Mouse (Mus musculus) heart, embryonic 16.5 days (tissue): ENCODE measurements around the gene Ppp3r2. TPM values are rescaled to one million over a fixed set of nuclear protein-coding genes. Genes with fewer than 3 reads are reported as not detected.
A peak's percentile ranks its signal among the peaks of the same experiment; 100 is the strongest.

Experiments
- ATAC-seq: fragments of 200-750 bp; cut with Nextera tagmentation; replicated peaks from 2 replicates; pipeline ENCODE4 v1.8.0; 2017; ENCODE audit warnings: moderate number of reproducible peaks; ENCODE audit not compliant: insufficient read depth, low FRiP score; ENCODE audit errors: extremely low read depth
- H3K27ac ChIP-seq: fragments of 300-500 bp; sonication (generic); 2 replicates; pipeline ENCODE4 v1.5.1; 2014; ENCODE audit warnings: mild to moderate bottlenecking, low read length, control low read depth, moderate library complexity
- H3K27me3 ChIP-seq: fragments of 300-500 bp; sonication (generic); 2 replicates; pipeline ENCODE4 v1.6.1; 2014; ENCODE audit warnings: low read length, mixed read lengths; ENCODE audit not compliant: control insufficient read depth, insufficient read depth
- H3K36me3 ChIP-seq: fragments of 300-500 bp; sonication (generic); 2 replicates; pipeline ENCODE4 v1.6.1; 2014; ENCODE audit not compliant: control insufficient read depth, insufficient read depth
- H3K4me1 ChIP-seq: fragments of 300-500 bp; sonication (generic); 2 replicates; pipeline ENCODE4 v1.6.1; 2014; ENCODE audit warnings: low read length, mixed read lengths; ENCODE audit not compliant: control insufficient read depth, insufficient read depth
- H3K4me2 ChIP-seq: fragments of 300-500 bp; sonication (generic); 2 replicates; pipeline ENCODE4 v1.6.1; 2014; ENCODE audit warnings: low read depth, mild to moderate bottlenecking, control low read depth, low read length
- H3K4me3 ChIP-seq: fragments of 300-500 bp; sonication (generic); 2 replicates; pipeline ENCODE4 v1.5.1; 2014; ENCODE audit warnings: mild to moderate bottlenecking, control low read depth, low read length
- H3K9ac ChIP-seq: fragments of 300-500 bp; sonication (generic); 2 replicates; pipeline ENCODE4 v1.6.1; 2014; ENCODE audit warnings: low read length, control low read depth
- H3K9me3 ChIP-seq: fragments of 300-500 bp; sonication (generic); replicated peaks from 2 replicates; pipeline ENCODE4 v1.6.1; 2016; ENCODE audit warnings: low read length; ENCODE audit not compliant: control insufficient read depth
- WGBS: fragments of 180-500 bp; shearing (Covaris S2); extraction: QIAGEN DNeasy Blood & Tissue Kit; methylation state at CpG from one replicate; pipeline ENCODE4 v1.1.7; 2014; 5-methylcytosine and 5-hydroxymethylcytosine counted together
- polyA plus RNA-seq: library from polyadenylated mRNA; unstranded; fragments of >200 nt; fragmentation: Nextera tagmentation; extraction: Ambion mirVana; gene quantifications from 2 replicates; pipeline ENCODE4 v1.2.1, GENCODE M21; 2015

The Ppp3r2 gene
- polyA plus RNA-seq, 1 experiment from 2014 or later, result not detected

DNA sequence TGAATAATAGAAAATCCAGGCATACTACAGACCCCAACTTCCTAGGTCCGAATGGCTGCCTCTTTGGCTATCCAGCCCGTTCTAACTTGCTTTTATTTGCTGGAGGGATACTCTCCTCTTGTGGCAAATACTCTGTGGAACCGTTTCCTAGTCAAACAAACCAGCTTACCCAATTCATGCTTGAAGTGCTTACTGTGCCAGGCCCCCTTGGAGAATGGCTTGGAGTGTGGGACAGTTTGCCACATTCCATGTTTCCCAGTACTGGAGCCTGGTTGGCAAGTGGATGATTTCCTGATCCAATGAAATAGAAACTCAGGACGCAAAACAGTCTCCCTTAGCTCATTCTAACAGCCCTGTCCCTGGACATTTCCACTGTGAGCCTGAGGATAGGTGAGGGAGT lies 19.6 kb downstream of the Ppp3r2 start:
- Histone ChIP-seq H3K27me3 (no peaks in the 10 kb centered on the region), H3K4me3 (no peak overlapping the region), H3K4me1 (peaks cover 5% of the 10 kb centered on the region), H3K9me3 (no peaks in the 10 kb centered on the region), H3K27ac (no peak overlapping the region), H3K36me3 (peaks cover 24% of the 10 kb centered on the region), H3K9ac (no peak overlapping the region), H3K4me2 (no peak overlapping the region)
- no peak for ATAC-seq
- WGBS, result 86% methylated on average over 4 of the region's 4 CpGs

DNA sequence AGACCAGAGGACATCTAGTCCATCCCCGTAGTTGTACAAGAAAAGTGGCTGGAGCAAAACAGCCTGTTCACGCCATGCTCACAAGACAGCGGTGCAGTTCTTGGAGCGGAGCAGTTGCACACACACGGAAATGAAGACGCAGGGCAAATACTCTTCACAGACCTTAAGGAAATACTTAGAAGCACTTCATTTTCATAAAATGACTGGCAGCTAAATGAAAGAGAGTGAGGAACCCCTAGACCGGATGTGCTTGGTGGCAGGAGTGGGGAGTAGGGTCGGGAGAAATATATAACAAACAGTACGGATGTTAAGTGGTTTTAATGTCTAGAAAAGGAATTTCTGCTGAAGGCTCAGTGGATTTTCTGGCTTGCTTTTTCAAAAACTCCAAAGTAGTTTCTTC lies 20.2 kb downstream of the Ppp3r2 start:
- Histone ChIP-seq H3K9me3 (no peaks in the 10 kb centered on the region), H3K4me2 (no peak overlapping the region), H3K27me3 (no peaks in the 10 kb centered on the region), H3K9ac (no peak overlapping the region), H3K4me3 (no peak overlapping the region), H3K36me3 (peaks cover 26% of the 10 kb centered on the region), H3K4me1 (peaks cover 5% of the 10 kb centered on the region), H3K27ac (no peak overlapping the region)
- 90% methylated on average over 9 of the region's 9 CpGs for WGBS
- no peak for ATAC-seq

DNA sequence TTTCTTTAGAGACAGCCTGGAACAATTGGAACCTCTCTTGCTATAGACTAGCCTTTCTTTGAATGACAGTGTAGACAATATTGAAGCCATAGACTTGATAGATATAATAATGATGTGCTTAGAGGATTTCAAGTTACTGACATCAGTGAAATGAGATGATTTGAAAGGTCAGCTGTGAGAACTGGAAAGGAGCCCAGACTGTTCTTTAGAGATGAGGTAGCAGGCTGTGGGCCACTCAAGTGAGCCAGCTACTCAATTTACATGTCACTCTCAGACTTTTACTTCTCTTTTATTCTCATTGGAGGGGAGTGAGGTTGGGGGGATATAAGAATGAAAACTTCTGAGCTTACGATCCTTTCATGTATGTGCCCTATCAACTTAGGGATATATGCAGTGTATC lies 22.4 kb downstream of the Ppp3r2 start:
- Histone ChIP-seq H3K9me3 (no peaks in the 10 kb centered on the region), H3K27ac (no peak overlapping the region), H3K36me3 (peaks cover 37% of the 10 kb centered on the region), H3K9ac (no peak overlapping the region), H3K4me1 (peaks cover 5% of the 10 kb centered on the region), H3K4me2 (no peak overlapping the region), H3K4me3 (no peak overlapping the region), H3K27me3 (no peaks in the 10 kb centered on the region)
- 70% methylated on average over 1 of the region's 1 CpGs for WGBS
- ATAC-seq, result no peak

DNA sequence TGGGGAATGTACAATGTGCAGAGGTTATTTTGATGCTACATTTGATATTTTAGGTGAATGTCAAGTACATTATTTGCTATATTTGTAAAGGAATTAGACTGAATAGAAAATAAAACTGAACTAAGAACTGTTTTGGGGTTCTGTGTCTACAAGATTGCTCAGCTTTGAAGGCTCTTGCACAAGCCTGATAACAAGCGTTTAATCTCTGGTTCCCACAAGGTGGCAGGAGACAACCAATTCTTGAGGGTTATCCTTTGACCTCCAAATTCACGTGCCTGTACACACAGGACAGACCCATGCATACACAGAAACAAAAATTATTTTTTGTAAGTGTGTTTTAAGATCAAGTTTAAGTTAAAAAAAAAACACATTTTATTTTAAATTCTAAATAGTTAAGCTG lies 41.9 kb downstream of the Ppp3r2 start:
- no peaks in the 10 kb centered on the region for H3K27me3 ChIP-seq
- WGBS, result 50% methylated on average over 2 of the region's 2 CpGs
- no peak overlapping the region for H3K4me2 ChIP-seq
- no peak for ATAC-seq
- H3K4me3 ChIP-seq, result no peak overlapping the region
- H3K9me3 ChIP-seq, result no peaks in the 10 kb centered on the region
- no peaks in the 10 kb centered on the region for H3K4me1 ChIP-seq
- no peak overlapping the region for H3K9ac ChIP-seq
- H3K36me3 ChIP-seq, result peaks cover 57% of the 10 kb centered on the region
- no peak overlapping the region for H3K27ac ChIP-seq

DNA sequence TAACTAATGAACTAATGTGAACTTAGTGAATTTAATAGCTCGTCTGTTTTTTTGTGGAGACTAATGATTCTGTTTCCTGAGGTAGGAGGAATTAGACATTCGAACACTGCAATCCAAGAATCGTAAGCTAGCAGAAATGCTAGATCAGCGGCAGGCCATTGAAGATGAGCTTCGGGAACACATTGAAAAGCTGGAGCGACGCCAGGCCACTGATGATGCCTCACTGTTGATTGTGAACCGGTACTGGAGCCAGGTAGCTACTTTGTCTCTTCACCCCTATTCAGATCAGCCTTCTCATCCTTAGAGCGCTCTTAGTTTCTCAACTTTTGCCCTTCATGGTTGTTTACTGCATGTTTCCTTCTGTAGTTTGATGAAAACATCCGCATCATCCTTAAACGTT lies 44.0 kb downstream of the Ppp3r2 start:
- Histone ChIP-seq H3K27me3 (no peaks in the 10 kb centered on the region), H3K4me3 (no peak overlapping the region), H3K9ac (no peak overlapping the region), H3K4me1 (peaks cover 9% of the 10 kb centered on the region), H3K27ac (no peak overlapping the region), H3K9me3 (no peaks in the 10 kb centered on the region), H3K4me2 (no peak overlapping the region), H3K36me3 (peaks cover 49% of the 10 kb centered on the region)
- 85% methylated on average over 11 of the region's 11 CpGs for WGBS
- no peak for ATAC-seq

DNA sequence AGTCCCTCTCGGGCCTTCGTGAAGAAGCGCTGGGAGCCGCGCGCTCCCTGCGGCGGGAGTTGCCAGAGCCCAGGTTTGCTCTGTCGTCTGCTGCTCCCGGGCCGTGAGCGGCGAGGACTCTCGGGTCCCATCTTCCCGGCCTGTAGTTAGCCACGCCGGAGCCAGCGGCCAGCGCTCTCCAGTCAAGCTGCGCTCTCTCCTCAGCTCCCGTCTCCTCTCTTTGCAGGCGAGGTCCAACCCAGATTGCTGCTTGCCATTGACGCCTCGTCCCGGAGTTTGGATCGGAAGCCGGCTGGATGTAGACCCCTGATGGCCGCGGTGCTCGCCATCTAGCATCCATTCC lies 49.7 kb downstream of the Ppp3r2 start:
- WGBS, result under 1% methylated on average over 30 of the region's 30 CpGs
- peak overlapping the region; percentile 96 for H3K4me2 ChIP-seq
- peak overlapping the region; percentile 95 for H3K27ac ChIP-seq
- H3K9me3 ChIP-seq, result no peaks in the 10 kb centered on the region
- peak overlapping the region; percentile 98 for H3K4me3 ChIP-seq
- H3K27me3 ChIP-seq, result no peaks in the 10 kb centered on the region
- peaks cover 19% of the 10 kb centered on the region for H3K36me3 ChIP-seq
- H3K9ac ChIP-seq, result peak overlapping the region; percentile 97
- ATAC-seq, result no peak; the same call in 1 of the 2 replicates
- peaks cover 15% of the 10 kb centered on the region for H3K4me1 ChIP-seq

DNA sequence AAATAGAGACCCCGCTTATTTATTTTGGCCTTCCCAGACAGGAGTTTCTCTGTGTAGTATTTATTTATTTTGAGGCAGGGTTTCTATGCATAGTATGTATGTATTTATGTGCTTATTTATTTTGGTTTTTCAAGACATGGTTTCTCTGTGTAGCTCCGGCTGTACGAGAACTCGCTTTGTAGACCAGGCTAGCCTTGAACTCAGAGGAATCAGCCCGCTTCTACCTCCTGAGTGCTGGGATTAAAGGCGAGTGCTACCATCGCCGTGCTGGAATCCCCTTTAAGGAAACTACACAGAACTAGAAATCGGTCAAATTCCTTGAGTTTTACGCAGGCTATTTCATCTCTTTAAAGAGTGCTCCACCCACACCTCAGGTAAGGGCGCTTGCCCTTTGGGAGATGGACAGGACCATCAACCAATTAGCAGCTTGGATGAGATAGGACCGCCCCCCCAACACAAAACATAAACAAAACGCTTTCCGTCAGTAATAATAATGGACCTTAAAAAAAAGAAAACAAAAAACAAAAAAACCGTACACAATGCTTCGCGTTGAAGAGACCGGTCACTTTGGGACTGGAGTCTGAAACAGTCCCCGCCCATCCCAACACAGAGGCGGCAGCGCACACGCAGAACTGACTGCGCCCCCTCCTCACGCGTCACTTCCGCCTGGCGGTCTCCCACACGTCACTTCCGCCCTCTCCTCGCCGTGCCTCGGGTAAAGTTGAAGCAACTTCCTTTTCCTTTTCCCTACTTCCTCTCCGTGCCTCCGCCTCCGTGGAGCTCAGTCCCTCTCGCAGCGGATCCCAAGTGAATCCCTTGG lies 50.3 kb downstream of the Ppp3r2 start, which contains the start of gene Rnf20:
Gene Rnf20, plus strand, starts transcription at position 688 of the 820 bp plus-strand sequence.
- Histone ChIP-seq H3K27me3 (no peaks in the 10 kb centered on the region), H3K9ac (peak within 1 kb of the TSS; percentile 97), H3K4me2 (peak within 1 kb of the TSS; percentile 96), H3K4me3 (peak within 1 kb of the TSS; percentile 98), H3K9me3 (no peaks in the 10 kb centered on the region), H3K4me1 (peaks cover 15% of the 10 kb centered on the region), H3K36me3 (peaks cover 15% of the 10 kb centered on the region), H3K27ac (peak within 1 kb of the TSS; percentile 95)
- 3% methylated on average over 37 of the region's 37 CpGs for WGBS
- peak; percentile 97 for ATAC-seq

DNA sequence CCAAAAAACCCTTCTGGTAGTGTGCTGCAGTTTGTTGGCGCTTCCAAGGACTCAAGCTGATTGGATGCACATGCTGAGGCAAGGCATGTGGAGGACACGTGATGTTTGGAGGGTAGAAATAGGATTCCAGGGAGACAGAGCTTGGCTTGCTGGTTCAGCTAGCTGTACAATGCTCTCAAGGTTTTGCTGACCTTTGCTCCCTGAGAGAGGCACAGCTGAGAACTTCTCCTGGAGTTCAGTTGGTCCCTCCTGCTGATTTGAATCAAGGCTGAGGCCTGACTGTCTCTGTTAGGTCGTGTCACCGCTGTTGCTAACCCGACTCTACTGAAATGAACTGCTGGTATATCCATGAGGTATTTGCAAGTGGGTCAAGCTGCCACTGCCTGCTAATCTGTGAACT lies 52.9 kb downstream of the Ppp3r2 start:
- Histone ChIP-seq H3K4me1 (peaks cover 13% of the 10 kb centered on the region), H3K27me3 (no peaks in the 10 kb centered on the region), H3K4me3 (no peak overlapping the region), H3K9ac (no peak overlapping the region), H3K27ac (no peak overlapping the region), H3K9me3 (no peaks in the 10 kb centered on the region), H3K4me2 (no peak overlapping the region), H3K36me3 (peaks cover 2% of the 10 kb centered on the region; the same call in 1 of the 2 replicates)
- no peak for ATAC-seq
- 78% methylated on average over 5 of the region's 5 CpGs for WGBS
